Mouse (Mus musculus): ENCODE data around the gene Gpr141.
A peak's percentile ranks its signal among the peaks of the same experiment; 100 is the strongest.

The Gpr141 gene

GRCm38 (mm10) chr13:19718954-19719353 lies 105.1 kb downstream of the Gpr141 start:
- DNase-seq, result peak in 1 of 2 experiments; percentile 4

DNA sequence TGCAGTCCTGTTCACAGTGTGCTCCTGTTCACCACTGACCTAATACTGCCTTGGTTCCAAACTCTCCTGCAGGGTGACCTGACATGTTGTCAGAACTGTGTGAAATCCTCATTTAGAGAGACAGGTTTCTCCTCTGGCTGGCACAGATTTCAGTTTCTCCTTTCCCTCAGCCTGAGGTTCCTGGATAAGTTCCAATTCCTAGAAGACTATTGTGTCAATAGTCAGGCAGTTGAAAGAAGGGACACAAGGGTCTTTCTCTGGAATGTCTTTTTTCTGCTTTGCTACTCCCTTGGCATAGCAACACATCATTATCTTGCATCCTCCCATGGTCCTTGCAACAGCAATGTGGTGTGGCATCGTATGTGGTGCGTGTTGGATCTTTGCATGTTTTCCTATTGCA lies 106.9 kb downstream of the Gpr141 start:
- no peak for DNase-seq

DNA sequence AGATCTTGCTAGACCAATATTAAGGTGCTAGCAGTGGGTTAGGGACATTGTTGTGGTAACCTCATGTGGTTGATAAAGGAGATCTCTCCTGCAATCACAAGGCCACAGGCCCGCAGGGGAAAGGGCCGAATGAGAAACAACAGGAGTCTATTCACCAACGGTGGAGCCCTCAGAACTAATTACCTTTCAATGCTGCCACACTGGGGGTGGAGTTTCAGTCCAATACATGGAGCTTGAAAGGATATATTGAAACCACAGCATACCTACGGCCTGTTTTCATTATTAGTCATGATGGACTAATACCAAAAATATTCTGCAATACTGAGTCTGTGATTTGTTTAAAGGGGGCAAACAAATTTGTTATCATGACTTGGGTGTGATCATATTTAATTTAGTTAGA lies 120.3 kb downstream of the Gpr141 start:
- no peak for DNase-seq

- DNase-seq, result no peak
Measured at GRCm38 (mm10) chr13:19701443-19702078, 122.5 kb downstream of the Gpr141 start.

- no peak for DNase-seq
Measured at GRCm38 (mm10) chr13:19700733-19701442, 123.2 kb downstream of the Gpr141 start.
